Mouse (Mus musculus): ENCODE measurements at regions not wholly inside any gene's neighbourhood (a gene's known extent, or its start where the extent isn't known, plus 50 kb on each side); places are given as distances from the start of the nearest gene placed in this dataset.

DNA sequence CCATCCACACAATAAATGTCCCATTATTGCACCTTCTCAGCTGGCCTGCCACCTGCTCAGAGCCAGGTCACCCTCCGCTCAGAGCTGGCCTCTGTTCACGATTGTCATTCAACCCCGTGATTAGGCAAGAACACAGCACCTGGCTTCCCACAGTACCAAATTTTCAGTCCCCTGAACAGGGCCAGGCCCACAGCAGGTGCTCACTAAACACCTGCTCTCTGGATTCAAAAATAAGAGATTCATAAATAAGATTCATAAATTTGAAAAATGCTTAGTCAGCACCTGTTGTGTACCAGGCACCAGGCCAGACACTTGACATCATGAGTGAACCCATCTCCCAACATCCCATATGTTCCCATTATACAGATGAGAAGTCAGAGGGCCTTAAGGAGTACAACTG is 272.2 kb downstream of the Matn1 start:
- DNase-seq = no peak

- DNase-seq = no peak
Measured at GRCm38 (mm10) chr4:131217083-131217482, 272.9 kb downstream of the Matn1 start.

GRCm38 (mm10) chr4:131217571-131218155 is 273.5 kb downstream of the Matn1 start:
- no peak for DNase-seq

GRCm38 (mm10) chr4:131220966-131221365 is 276.8 kb downstream of the Matn1 start:
- no peak for DNase-seq

DNA sequence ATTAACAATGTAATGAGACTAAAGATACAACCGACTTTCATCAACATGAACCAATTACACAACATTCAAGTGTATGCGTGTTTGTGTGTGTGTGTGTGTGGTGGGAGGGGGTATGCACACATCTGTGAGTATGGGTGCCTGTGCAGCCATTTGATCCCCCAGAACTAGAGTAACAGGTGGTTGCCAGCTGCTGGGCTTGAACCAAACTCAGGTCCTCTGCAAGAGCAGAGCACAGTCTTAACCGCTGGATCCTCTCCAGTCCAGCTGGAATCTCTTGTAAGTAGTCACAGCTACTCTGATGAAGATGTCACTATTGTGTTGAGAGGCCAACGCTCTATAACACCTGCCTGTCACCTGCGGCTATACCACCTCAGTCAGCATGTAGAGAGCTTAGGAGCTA is 286.2 kb downstream of the Matn1 start:
- no peak for DNase-seq

- no peak for DNase-seq
Measured at GRCm38 (mm10) chr4:131236611-131237031, 292.4 kb downstream of the Matn1 start.

DNA sequence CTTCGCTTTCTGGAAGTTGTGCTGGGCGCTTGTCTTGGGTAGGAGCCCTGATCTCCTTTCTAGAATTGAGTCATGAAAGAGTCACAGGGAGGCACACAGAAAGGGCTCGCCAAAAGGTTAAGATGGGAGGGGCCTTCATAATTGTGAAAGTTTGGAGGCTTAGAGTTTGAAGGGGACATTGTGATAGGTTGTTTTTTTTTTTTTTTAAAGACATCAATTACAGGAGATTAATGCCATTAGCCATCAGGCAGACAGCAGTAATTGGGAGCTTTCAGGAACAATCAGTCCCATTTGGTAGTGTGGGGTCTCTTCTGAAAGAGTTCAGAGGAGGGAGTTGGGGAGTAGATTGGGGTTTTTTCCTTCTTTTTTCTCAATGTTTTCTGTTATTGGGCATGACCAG is 294.4 kb downstream of the Matn1 start:
- DNase-seq = no peak

- DNase-seq = no peak
Measured at GRCm38 (mm10) chr4:131239132-131239531, 294.9 kb downstream of the Matn1 start.

DNA sequence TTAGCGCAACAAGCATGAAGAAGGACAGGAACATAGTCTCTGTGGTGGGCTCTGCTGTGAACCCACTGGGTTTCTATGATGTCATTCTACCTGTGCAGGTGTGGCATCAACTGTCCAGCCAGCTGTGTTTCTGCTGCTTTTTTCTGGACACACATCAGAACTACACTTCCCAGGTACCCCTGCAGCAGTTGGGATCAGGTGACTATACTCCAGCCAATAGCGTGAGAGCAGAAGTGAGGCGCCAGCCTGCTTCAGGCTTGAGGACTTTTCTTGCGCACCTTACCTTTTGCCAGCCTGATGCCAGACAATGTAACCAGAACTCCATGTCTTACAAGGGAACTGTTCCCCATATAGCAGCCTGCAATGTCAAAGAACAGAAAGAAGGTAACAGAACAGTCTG is 296.3 kb downstream of the Matn1 start:
- no peak for DNase-seq

DNA sequence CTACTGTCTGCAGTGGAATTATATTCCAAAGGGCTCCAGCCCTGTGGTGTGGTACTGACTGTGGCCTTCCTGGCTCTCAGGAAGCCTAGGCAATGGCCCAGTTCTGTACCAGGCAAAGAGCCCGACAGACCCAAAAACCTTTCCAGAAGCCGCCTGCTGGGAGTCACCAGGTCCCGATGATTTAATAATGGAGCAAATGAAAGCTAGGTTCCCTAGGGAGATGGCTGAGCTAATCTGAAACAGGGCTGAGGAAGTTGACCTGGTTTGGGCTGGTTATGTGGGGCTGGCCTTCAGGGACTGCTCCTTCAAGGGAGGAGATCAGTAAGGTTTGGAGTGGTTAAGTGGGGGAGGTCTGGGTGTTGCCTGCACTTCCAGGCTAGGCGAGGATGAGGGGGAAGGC is 298.1 kb downstream of the Matn1 start:
- DNase-seq = no peak

DNA sequence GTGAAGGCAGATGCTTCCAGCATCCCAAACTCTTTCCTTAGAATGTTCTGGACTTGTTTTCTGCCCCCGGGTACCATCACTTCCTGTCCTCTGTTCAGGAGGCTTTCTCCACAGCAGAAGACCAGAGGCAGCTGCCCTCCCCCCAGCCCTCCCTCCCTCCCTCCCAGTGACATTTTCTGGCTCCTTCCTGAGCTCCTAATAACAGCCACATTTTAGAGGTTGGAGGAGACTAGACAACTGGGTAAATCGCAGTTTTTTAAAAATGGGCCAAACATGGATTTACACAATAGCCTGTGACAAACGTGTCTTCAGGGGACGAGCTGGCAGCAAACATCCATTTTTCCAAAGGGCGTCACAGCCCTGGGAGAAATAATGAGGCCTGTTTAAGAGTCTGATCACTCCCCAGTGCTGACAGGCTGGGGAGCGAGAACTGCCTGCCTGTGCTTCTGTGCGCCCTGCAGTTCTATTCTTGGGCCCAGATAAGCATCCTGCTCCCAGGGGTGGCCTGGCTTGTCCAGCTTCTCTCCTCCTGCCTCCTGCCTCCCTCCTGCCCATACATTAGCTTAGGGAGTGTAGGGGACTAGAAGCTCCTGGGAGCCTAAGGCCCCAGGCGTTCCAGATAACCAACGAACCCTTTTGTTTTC is 299.7 kb downstream of the Matn1 start:
- no peak for DNase-seq

DNA sequence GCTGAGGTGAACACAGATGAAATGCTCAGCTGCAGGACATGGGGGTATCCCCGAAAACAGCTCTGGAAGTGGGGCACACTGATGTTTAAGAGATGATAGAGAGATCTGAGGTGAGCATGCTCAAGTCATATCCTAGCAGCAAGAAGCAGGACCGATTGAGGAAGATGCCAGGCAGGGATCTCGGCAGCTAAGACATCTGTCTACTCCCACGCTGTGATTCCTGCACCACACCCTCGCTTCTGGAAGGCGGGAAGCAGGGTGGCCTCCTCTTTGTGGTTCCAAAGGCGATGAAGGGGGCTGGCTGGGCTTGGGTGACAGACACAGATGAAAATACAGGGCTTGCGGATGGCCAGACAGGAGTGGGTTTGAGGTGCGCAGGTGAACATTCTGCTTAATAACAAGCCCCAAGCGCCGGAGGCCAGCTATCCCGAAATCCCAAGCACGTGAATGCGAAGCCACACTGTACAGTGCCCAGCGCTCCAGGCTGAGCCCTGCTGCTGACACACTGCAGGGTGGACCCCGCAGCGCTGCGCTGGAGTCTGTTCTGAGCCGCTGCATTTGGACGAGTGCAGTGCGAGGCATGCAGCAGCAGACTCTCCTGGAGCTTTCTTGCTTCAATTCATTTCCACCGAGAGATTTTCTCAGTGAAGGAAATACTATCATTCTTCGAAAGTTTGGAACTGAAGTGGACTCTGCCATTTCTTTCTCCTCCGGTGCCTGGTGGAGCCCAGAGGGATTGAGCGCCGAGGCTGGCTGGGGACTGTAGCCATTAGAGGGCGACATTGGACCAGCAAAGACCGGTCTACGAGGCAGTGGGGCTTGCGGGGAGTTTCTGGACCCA is 308.6 kb downstream of the Matn1 start:
- DNase-seq = peak; percentile 85

GRCm38 (mm10) chr4:131253443-131253817 is 309.2 kb downstream of the Matn1 start:
- no peak for DNase-seq

DNA sequence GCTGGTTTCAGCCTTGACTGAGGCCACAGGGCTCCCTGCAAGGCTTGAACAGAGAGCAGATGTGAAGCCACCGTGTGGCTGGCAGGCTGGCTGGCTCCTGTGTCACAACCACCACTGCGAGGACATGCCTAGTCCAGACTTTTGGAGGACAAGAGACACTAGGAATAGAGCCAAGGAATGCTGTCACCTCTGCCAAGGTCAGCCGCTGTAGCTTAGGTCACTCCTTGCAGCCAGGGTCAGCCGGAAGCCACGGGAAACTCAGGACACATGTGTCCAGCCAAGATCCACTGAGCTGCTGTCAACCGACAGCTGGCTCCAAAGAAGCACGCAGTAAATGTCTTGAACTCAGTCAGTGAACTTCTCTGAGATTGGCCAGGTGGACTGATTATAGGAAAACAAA is 310.1 kb downstream of the Matn1 start:
- peak; percentile 75 for DNase-seq

GRCm38 (mm10) chr4:131254691-131255090 is 310.5 kb downstream of the Matn1 start:
- peak; percentile 36 for DNase-seq

- no peak for DNase-seq
Measured at GRCm38 (mm10) chr4:131261236-131261635, 317.1 kb downstream of the Matn1 start.

- no peak for DNase-seq
Measured at GRCm38 (mm10) chr4:131262909-131263308, 318.7 kb downstream of the Matn1 start.

- no peak for DNase-seq
Measured at GRCm38 (mm10) chr4:131266764-131267163, 322.6 kb downstream of the Matn1 start.

- peak; percentile 72 for DNase-seq
Measured at GRCm38 (mm10) chr4:131267760-131268159, 323.6 kb downstream of the Matn1 start.

DNA sequence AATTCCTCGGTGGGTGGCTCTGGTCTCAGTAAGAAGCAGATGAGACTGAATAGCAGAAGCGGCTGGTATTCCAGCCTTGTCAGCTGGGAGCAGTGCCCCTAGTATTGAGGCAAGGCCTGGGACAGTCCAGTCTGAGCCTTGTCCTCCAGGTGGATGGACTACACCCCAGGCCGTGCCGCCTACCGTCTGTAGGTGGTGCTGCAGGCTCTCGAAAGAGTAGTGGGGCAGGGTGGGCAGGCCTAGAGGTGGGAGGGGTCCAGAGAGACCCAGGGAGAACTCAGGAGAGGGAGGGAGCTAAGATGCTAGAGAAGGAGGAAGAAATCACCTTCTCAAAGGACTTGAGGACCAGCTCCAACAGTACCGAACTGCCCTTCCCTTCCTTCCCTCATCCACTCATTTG is 326.0 kb downstream of the Matn1 start:
- peak; percentile 34 for DNase-seq

DNA sequence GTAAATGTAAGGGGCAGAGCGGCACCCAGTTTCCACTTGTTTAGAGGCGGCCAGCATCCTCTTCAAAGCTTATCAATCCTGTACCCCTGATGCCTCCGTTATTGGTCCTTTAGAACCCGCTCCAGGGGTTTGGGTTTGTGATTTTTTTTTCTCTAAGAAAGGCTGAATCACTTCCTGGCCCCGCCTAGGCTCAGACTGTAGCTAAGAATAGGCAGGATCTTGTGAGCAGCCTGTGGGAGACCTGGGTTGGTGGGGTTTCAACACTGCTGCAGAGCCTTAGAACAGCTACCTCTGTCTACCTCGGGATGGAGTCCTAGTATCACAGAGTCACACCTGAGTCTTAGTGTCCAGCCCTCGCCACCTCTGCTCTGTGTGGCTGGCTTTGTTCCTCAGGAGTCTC is 327.9 kb downstream of the Matn1 start:
- no peak for DNase-seq

DNA sequence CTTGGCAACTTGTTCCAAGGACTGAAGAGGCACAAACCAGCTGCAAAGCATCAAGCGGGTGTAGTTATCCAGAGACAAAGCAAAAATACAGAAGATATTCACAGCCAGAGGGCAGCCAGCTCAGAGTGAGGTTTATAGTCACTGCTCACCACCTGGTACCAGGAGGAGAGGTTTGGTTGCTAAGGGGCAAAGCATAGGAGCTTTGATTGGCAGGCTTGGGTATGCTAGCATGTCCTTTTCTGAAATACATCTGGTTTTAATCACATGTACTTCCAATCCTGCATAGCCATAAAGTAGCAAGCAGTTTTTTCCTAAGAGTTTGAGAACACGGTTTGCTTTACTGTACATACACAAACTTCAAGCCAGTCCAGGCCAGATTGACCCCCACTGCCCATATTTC is 349.4 kb downstream of the Matn1 start:
- no peak for DNase-seq

DNA sequence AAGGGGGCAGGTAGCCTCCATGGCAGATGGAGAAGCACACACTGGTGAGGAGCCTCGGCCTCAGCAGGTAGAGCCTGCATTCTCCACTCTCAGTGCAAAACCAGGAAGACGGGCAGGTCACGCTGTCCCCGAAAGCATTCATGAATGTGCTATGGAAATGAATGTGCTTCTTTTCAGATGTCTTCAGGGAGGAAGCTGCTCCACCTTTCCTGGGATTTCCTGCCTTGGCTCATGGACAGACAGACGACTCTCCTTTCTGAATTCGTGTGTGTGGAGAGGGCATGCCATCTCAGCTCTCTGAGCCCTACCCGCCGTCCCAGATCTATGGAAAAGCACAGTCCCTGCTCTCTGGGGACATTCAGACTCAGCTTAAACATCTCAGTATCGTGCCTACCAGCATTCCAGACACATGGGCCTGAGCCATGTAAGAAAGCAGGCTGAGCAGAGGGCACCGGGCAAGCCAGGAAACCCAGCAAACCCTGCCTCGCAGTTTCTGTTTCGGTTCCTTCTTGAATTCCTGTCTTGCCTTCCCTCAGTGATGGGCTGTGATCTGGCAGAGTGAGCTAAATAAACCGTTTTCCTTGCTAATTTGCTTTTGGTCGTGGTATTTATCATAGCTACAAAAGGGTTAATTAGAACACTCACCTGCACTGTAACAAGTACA is 354.0 kb downstream of the Matn1 start:
- no peak for DNase-seq

DNA sequence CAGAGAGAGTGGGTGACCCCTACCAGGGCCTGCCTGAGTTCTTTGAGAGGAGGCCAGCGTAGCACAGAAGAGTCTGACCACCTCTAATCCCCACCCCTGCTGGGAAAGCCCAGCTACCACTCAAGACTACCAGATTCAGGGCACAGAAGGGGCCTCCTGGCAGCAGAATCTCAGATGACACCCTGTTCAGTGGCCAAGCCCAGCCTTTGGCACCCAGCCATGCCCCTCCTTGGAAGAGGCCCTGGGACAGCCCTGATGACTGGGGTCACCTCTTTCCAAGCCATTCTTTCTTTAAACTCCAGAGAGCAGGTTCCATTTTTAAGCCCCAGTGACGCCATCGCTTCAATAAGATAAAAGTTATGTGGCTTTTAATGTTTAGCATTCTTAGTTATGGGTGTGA is 359.8 kb downstream of the Matn1 start:
- peak; percentile 9 for DNase-seq

All from lung, postnatal 10 days (tissue).